Mouse (Mus musculus) bone marrow, adult 2 months (tissue): ENCODE measurements around the gene Il9r.

Experiments
- CTCF ChIP-seq: fragments of 200-500 bp; IDR thresholded peaks from 2 replicates; pipeline ENCODE4 v1.5.1; 2011; ENCODE audit warnings: low read length, control low read depth; ENCODE audit not compliant: control insufficient read depth, insufficient read depth
- POLR2A ChIP-seq: fragments of 200-500 bp; IDR thresholded peaks from 2 replicates; pipeline ENCODE4 v1.6.1; 2011; ENCODE audit warnings: low read depth, mild to moderate bottlenecking, control low read depth, low read length, borderline replicate concordance; ENCODE audit not compliant: control insufficient read depth

GRCm38 (mm10) chr11:32210623-32211022, 10.5 kb upstream of the Il9r start:
- TF ChIP-seq CTCF (no peak), POLR2A (no peak)
